Mouse (Mus musculus) bone marrow, adult 2 months (tissue): ENCODE data around the gene Igsf23. TPM values are rescaled to one million over a fixed set of nuclear protein-coding genes. Genes with fewer than 3 reads are reported as not detected.
"Not testable (repeated sequence)": the region's sequence is repeated elsewhere in the genome, so short reads cannot be mapped to it uniquely, and the experiment has no call there.

Experiments used
- H3K27ac ChIP-seq: fragments of 200-500 bp; 2 replicates; pipeline ENCODE4 v1.5.1; 2012; ENCODE audit warnings: low read depth, mild to moderate bottlenecking, control low read depth, inconsistent platforms, low read length; ENCODE audit not compliant: control insufficient read depth, poor library complexity, insufficient read depth
- H3K4me1 ChIP-seq: fragments of 200-500 bp; 2 replicates; pipeline ENCODE4 v1.6.1; 2011; ENCODE audit warnings: low read length; ENCODE audit not compliant: control insufficient read depth, insufficient read depth
- H3K4me3 ChIP-seq: fragments of 200-500 bp; replicated peaks from 2 replicates; pipeline ENCODE3; 2011; ENCODE audit warnings: mild to moderate bottlenecking, low read depth, low read length, control low read depth; ENCODE audit not compliant: control insufficient read depth
- CTCF ChIP-seq: fragments of 200-500 bp; IDR thresholded peaks from 2 replicates; pipeline ENCODE4 v1.5.1; 2011; ENCODE audit warnings: low read length, control low read depth; ENCODE audit not compliant: control insufficient read depth, insufficient read depth
- POLR2A ChIP-seq: fragments of 200-500 bp; IDR thresholded peaks from 2 replicates; pipeline ENCODE4 v1.6.1; 2011; ENCODE audit warnings: low read depth, mild to moderate bottlenecking, control low read depth, low read length, borderline replicate concordance; ENCODE audit not compliant: control insufficient read depth
- WGBS: fragments of 180-500 bp; shearing (Covaris S2); methylation state at CpG from one replicate; pipeline ENCODE4 v1.1.7; 2018; 5-methylcytosine and 5-hydroxymethylcytosine counted together
- polyA plus RNA-seq: library from polyadenylated mRNA; stranded (reverse); fragments of >200 nt; gene quantifications from 2 replicates; pipeline ENCODE4 v1.2.4, GENCODE M21; 2011; ENCODE audit warnings: low replicate concordance; ENCODE audit not compliant: missing spikeins, insufficient read depth, insufficient read length

The Igsf23 gene
- polyA plus RNA-seq, 1 experiment: not detected

- WGBS: 86% methylated on average over 8 of the region's 8 CpGs
- TF ChIP-seq CTCF (no peak), POLR2A (no peak)
- H3K4me3 ChIP-seq: no peak overlapping the region
- H3K27ac ChIP-seq: no peak overlapping the region
- H3K4me1 ChIP-seq: peaks cover 1% of the 10 kb centered on the region; the same call in 1 of the 2 replicates
These were observed 5.8 kb downstream of the Igsf23 start for GRCm38 (mm10) chr7:19944709-19945108.

- H3K27ac ChIP-seq: no peak overlapping the region
These were observed 10.3 kb downstream of the Igsf23 start for GRCm38 (mm10) chr7:19940256-19940655.

GRCm38 (mm10) chr7:19939555-19940235 is 10.9 kb downstream of the Igsf23 start:
- H3K4me1 ChIP-seq: peaks cover 5% of the 10 kb centered on the region; the same call in 1 of the 2 replicates
- TF ChIP-seq CTCF (no peak), POLR2A (no peak)
- H3K27ac ChIP-seq: no peak overlapping the region
- no peak overlapping the region for H3K4me3 ChIP-seq
- WGBS: 26% methylated on average over 11 of the region's 12 CpGs

More at GRCm38 (mm10) chr7:19940256-19940655, 10.3 kb downstream of the Igsf23 start:
- H3K4me1 ChIP-seq: peaks cover 2% of the 10 kb centered on the region; the same call in 1 of the 2 replicates
- WGBS: 13% methylated on average over 6 of the region's 6 CpGs
- TF ChIP-seq POLR2A: no peak
- TF ChIP-seq CTCF: no peak
- H3K4me3 ChIP-seq: no peak overlapping the region

- Histone ChIP-seq H3K4me1 (peaks cover 6% of the 10 kb centered on the region; the same call in 1 of the 2 replicates), H3K4me3 (no peak overlapping the region), H3K27ac (no peak overlapping the region)
- 72% methylated on average over 11 of the region's 11 CpGs for WGBS
- TF ChIP-seq CTCF (no peak), POLR2A (no peak)
These were observed 13.2 kb downstream of the Igsf23 start for GRCm38 (mm10) chr7:19937229-19937821.

- TF ChIP-seq POLR2A (no peak), CTCF (no peak)
- H3K27ac ChIP-seq: no peak overlapping the region
- whole genome bisulfite sequencing: 21% methylated on average over 6 of the region's 6 CpGs
- no peak overlapping the region for H3K4me3 ChIP-seq
- H3K4me1 ChIP-seq: peaks cover 6% of the 10 kb centered on the region; the same call in 1 of the 2 replicates
These were observed 14.6 kb downstream of the Igsf23 start for GRCm38 (mm10) chr7:19935961-19936360.

- WGBS: under 1% methylated on average over 20 of the region's 20 CpGs
These were observed 15.3 kb downstream of the Igsf23 start for GRCm38 (mm10) chr7:19935171-19935751.

GRCm38 (mm10) chr7:19932877-19933809 is 17.4 kb downstream of the Igsf23 start:
- no peak for TF ChIP-seq CTCF
- no peak for TF ChIP-seq POLR2A
- WGBS: 2% methylated on average over 21 of the region's 21 CpGs
- Histone ChIP-seq H3K27ac (no peak overlapping the region), H3K4me1 (peaks cover 5% of the 10 kb centered on the region; the same call in 1 of the 2 replicates), H3K4me3 (no peak overlapping the region)

More at GRCm38 (mm10) chr7:19935171-19935751, 15.3 kb downstream of the Igsf23 start:
- TF ChIP-seq POLR2A (no peak), CTCF (no peak)
- H3K27ac ChIP-seq: peak overlapping the region; percentile 32
- H3K4me3 ChIP-seq: peak overlapping the region; percentile 12
- H3K4me1 ChIP-seq: peaks cover 6% of the 10 kb centered on the region; the same call in 1 of the 2 replicates

- Histone ChIP-seq H3K4me1 (peaks cover 5% of the 10 kb centered on the region; the same call in 1 of the 2 replicates), H3K4me3 (no peak overlapping the region), H3K27ac (no peak overlapping the region)
- TF ChIP-seq CTCF (no peak), POLR2A (no peak)
- WGBS: 5% methylated on average over 13 of the region's 13 CpGs
These were observed 18.3 kb downstream of the Igsf23 start for GRCm38 (mm10) chr7:19932133-19932876.

GRCm38 (mm10) chr7:19930481-19930880 is 20.1 kb downstream of the Igsf23 start:
- not testable (repeated sequence) for H3K4me3 ChIP-seq, H3K4me1 ChIP-seq, H3K27ac ChIP-seq
- 84% methylated on average over 6 of the region's 6 CpGs for WGBS
